Mouse (Mus musculus) liver, embryonic 16.5 days (tissue): Measurements from ENCODE around the gene Zfp652. TPM values are rescaled to one million over a fixed set of nuclear protein-coding genes. Genes with fewer than 3 reads are reported as not detected.

ENCODE experiments used
- ATAC-seq: fragments of 200-750 bp; cut with Nextera tagmentation; 2 replicates; pipeline ENCODE4 v1.8.0; 2017; ENCODE audit warnings: low read depth, mild to moderate bottlenecking, moderate number of reproducible peaks, moderate library complexity
- H3K27ac ChIP-seq: fragments of 300-500 bp; sonication (generic); 2 replicates; pipeline ENCODE4 v1.5.1; 2014; ENCODE audit warnings: mild to moderate bottlenecking, low read length
- H3K27me3 ChIP-seq: fragments of 300-500 bp; sonication (generic); 2 replicates; pipeline ENCODE4 v1.6.1; 2014; ENCODE audit warnings: low read depth, low read length, mixed read lengths; ENCODE audit not compliant: control insufficient read depth, insufficient read depth
- H3K36me3 ChIP-seq: fragments of 300-500 bp; sonication (generic); 2 replicates; pipeline ENCODE4 v1.6.1; 2014; ENCODE audit warnings: mild to moderate bottlenecking; ENCODE audit not compliant: control insufficient read depth, insufficient read depth
- H3K4me1 ChIP-seq: fragments of 300-500 bp; sonication (generic); 2 replicates; pipeline ENCODE4 v1.6.1; 2014; ENCODE audit warnings: low read depth, low read length, mixed read lengths; ENCODE audit not compliant: control insufficient read depth
- H3K4me2 ChIP-seq: fragments of 300-500 bp; sonication (generic); 2 replicates; pipeline ENCODE4 v1.6.1; 2014; ENCODE audit warnings: low read depth, low read length, mixed read lengths
- H3K4me3 ChIP-seq: fragments of 300-500 bp; sonication (generic); 2 replicates; pipeline ENCODE4 v1.5.1; 2014; ENCODE audit warnings: low read depth, mild to moderate bottlenecking, low read length
- H3K9ac ChIP-seq: fragments of 300-500 bp; sonication (generic); 2 replicates; pipeline ENCODE4 v1.6.1; 2014; ENCODE audit warnings: low read depth, low read length
- H3K9me3 ChIP-seq: fragments of 300-500 bp; sonication (generic); replicated peaks from 2 replicates; pipeline ENCODE4 v1.6.1; 2016; ENCODE audit warnings: low read length; ENCODE audit not compliant: control insufficient read depth
- WGBS: fragments of 180-500 bp; shearing (Covaris S2); extraction: QIAGEN DNeasy Blood & Tissue Kit; methylation state at CpG from one replicate; pipeline ENCODE4 v1.1.7; 2014; ENCODE audit not compliant: insufficient replicate concordance; 5-methylcytosine and 5-hydroxymethylcytosine counted together
- polyA plus RNA-seq: library from polyadenylated mRNA; unstranded; fragments of >200 nt; fragmentation: Nextera tagmentation; extraction: Ambion mirVana; gene quantifications from 2 replicates; pipeline ENCODE4 v1.2.1, GENCODE M21; 2015

Gene Zfp652
- polyA plus RNA-seq, 1 experiment from 2014 or later, result 5.8 TPM

- Histone ChIP-seq H3K4me2 (no peak overlapping the region), H3K27me3 (peaks cover 65% of the 10 kb centered on the region), H3K4me1 (peaks cover 52% of the 10 kb centered on the region), H3K36me3 (no peaks in the 10 kb centered on the region), H3K4me3 (no peak overlapping the region), H3K9me3 (no peaks in the 10 kb centered on the region), H3K27ac (no peak overlapping the region), H3K9ac (no peak overlapping the region)
- 67% methylated on average over 18 of the region's 18 CpGs for WGBS
- ATAC-seq, result no peak
Observed at GRCm38 (mm10) chr11:95832129-95833005, 119.9 kb downstream of the Zfp652 start.

GRCm38 (mm10) chr11:95833006-95833570 is 120.6 kb downstream of the Zfp652 start:
- Histone ChIP-seq H3K27me3 (peaks cover 64% of the 10 kb centered on the region), H3K4me2 (no peak overlapping the region), H3K4me1 (peaks cover 46% of the 10 kb centered on the region), H3K27ac (no peak overlapping the region), H3K9ac (no peak overlapping the region), H3K9me3 (no peaks in the 10 kb centered on the region), H3K4me3 (no peak overlapping the region), H3K36me3 (no peaks in the 10 kb centered on the region)
- WGBS, result 63% methylated on average over 8 of the region's 8 CpGs
- no peak for ATAC-seq

- Histone ChIP-seq H3K27me3 (peaks cover 59% of the 10 kb centered on the region), H3K9ac (no peak overlapping the region), H3K36me3 (no peaks in the 10 kb centered on the region), H3K4me1 (peaks cover 43% of the 10 kb centered on the region), H3K4me2 (peak overlapping the region; percentile 47), H3K4me3 (no peak overlapping the region), H3K9me3 (no peaks in the 10 kb centered on the region), H3K27ac (no peak overlapping the region)
- ATAC-seq, result no peak
- WGBS, result 19% methylated on average over 18 of the region's 18 CpGs
Observed at GRCm38 (mm10) chr11:95833631-95834142, 121.2 kb downstream of the Zfp652 start.

- Histone ChIP-seq H3K27me3 (peaks cover 54% of the 10 kb centered on the region), H3K9ac (no peak overlapping the region), H3K4me2 (peak overlapping the region; percentile 47), H3K9me3 (no peaks in the 10 kb centered on the region), H3K27ac (peak overlapping the region; percentile 47; the same call in 1 of the 2 replicates), H3K4me1 (peaks cover 43% of the 10 kb centered on the region), H3K4me3 (no peak overlapping the region; the same call in 1 of the 2 replicates), H3K36me3 (no peaks in the 10 kb centered on the region)
- WGBS, result 2% methylated on average over 22 of the region's 22 CpGs
- peak; percentile 49 for ATAC-seq
Observed at GRCm38 (mm10) chr11:95834143-95834667, 121.7 kb downstream of the Zfp652 start.

DNA sequence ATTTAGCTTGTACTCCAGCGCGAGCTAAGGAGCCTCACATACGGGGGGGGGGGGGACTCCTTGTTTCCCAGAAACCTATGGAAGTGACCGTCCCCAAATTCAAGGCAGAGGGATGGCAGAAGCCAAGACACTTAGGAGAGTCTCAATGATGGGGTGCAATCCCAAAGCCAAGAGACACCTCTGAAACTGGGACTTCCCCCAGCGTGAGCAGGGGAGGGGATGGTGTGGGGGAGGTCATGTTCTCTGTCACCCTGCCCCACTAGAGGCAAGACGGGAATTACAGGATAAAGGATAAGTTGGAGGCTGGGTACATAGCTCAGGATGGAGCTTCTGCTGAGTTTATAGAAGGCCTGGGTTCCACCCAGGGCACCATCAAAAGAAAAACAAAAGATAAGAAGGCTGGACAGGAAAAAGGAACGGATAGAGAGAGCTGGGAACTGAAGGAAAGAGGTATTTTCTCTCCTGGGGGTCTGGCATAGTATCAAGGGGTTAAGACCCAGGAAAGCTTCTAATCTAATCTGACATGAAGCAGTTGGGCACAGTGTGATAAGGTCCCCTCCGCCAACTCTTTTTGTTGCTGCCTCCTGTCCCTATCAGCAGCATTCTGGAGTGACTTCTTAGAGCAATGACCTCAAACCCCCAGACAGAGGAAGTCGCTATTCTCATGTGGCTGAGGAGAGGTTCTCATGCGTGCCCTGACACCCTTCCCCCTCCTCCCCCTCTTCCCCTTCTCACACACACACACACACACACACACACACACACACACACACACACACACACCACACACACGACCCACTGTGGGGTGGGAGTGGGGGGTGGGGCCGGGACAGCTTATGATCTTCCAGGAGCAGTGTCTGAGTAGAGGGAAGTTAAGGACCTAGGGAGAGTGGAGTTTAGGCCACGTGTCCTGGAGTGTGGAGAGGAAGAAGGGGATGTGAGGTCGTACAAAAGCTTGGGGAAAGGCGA is 122.6 kb downstream of the Zfp652 start:
- peak overlapping the region; percentile 47; the same call in 1 of the 2 replicates for H3K4me2 ChIP-seq
- H3K4me3 ChIP-seq, result no peak overlapping the region; the same call in 1 of the 2 replicates
- no peaks in the 10 kb centered on the region for H3K9me3 ChIP-seq
- 6% methylated on average over 15 of the region's 15 CpGs for whole genome bisulfite sequencing
- ATAC-seq, result peak; percentile 72
- H3K27me3 ChIP-seq, result peaks cover 46% of the 10 kb centered on the region
- peaks cover 43% of the 10 kb centered on the region for H3K4me1 ChIP-seq
- H3K27ac ChIP-seq, result peak overlapping the region; percentile 47
- peak overlapping the region; percentile 2; the same call in 1 of the 2 replicates for H3K9ac ChIP-seq
- H3K36me3 ChIP-seq, result no peaks in the 10 kb centered on the region

- ATAC-seq, result no peak
- Histone ChIP-seq H3K27me3 (peaks cover 37% of the 10 kb centered on the region), H3K4me2 (no peak overlapping the region), H3K4me1 (peaks cover 37% of the 10 kb centered on the region), H3K27ac (no peak overlapping the region; the same call in 1 of the 2 replicates), H3K36me3 (no peaks in the 10 kb centered on the region), H3K4me3 (no peak overlapping the region), H3K9ac (no peak overlapping the region), H3K9me3 (no peaks in the 10 kb centered on the region)
- WGBS, result 25% methylated on average over 6 of the region's 6 CpGs
Observed at GRCm38 (mm10) chr11:95835832-95836231, 123.4 kb downstream of the Zfp652 start.

DNA sequence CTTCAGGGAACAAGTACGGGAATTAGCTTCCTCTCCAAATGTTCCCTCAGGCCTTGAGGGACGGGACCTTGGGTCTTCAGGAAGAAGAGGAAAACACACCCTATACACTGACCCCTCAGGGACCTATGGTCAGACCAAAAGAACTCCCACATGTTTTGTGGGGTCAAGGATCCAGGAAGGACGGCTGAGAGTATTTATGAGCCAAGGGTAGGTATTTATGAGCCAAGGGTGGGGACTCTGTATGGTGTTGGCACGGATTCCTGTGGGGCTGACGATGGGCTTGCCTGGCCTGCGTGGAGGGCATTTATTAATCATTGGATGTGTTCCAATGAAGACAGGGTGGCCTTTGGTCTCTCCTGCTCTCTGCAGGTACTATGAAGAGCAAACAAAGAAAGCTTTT is 124.0 kb downstream of the Zfp652 start:
- Histone ChIP-seq H3K9me3 (no peaks in the 10 kb centered on the region), H3K4me3 (no peak overlapping the region), H3K4me1 (peaks cover 33% of the 10 kb centered on the region), H3K27ac (no peak overlapping the region), H3K36me3 (no peaks in the 10 kb centered on the region), H3K27me3 (peaks cover 31% of the 10 kb centered on the region), H3K9ac (no peak overlapping the region), H3K4me2 (no peak overlapping the region)
- ATAC-seq, result no peak
- 74% methylated on average over 6 of the region's 6 CpGs for WGBS

DNA sequence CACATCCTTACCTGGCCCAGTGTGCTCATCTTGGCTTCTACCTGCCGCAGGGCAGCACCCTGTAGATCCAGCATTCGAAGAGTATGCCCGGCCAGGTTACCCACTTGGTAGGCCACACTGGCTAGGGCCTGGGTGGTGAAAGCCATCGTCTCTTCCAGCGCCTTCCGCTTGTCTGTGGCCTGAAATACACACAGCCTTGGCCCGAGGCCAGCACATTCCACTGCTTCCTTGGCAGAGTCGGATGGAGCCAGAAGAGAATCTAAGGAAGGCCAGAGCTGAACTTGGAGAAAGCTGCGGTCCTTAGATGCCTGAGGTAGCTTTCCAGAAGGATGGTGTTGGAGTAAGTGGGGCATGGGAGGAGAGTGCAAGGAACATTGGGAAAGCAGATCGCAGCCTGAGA is 124.6 kb downstream of the Zfp652 start, which contains the start of gene Gngt2:
Gene Gngt2 (plus strand): TSS at position 158 of the 400 bp plus-strand sequence.
- Histone ChIP-seq H3K27me3 (peaks cover 25% of the 10 kb centered on the region), H3K9ac (no peak within 1 kb of the TSS), H3K4me2 (no peak within 1 kb of the TSS), H3K4me1 (peaks cover 35% of the 10 kb centered on the region), H3K36me3 (no peaks in the 10 kb centered on the region), H3K4me3 (no peak within 1 kb of the TSS), H3K9me3 (no peaks in the 10 kb centered on the region), H3K27ac (no peak within 1 kb of the TSS)
- WGBS, result 76% methylated on average over 10 of the region's 10 CpGs
- ATAC-seq, result no peak
